Mouse (Mus musculus) heart, embryonic 11.5 days (tissue): ENCODE results near the gene Smyd2. TPM values are rescaled to one million over a fixed set of nuclear protein-coding genes. Genes with fewer than 3 reads are reported as not detected.

ENCODE experiments used
- ATAC-seq: fragments of 200-750 bp; cut with Nextera tagmentation; replicated peaks from 2 replicates; pipeline ENCODE4 v1.8.0; 2017; ENCODE audit warnings: moderate library complexity; ENCODE audit not compliant: insufficient number of reproducible peaks, low FRiP score, low TSS enrichment
- H3K27ac ChIP-seq: fragments of 300-500 bp; sonication (generic); 2 replicates; pipeline ENCODE4 v1.5.1; 2014; ENCODE audit warnings: mild to moderate bottlenecking, low read depth, low read length
- H3K27me3 ChIP-seq: fragments of 300-500 bp; sonication (generic); 2 replicates; pipeline ENCODE4 v1.6.1; 2014; ENCODE audit warnings: mild to moderate bottlenecking, low read length, mixed read lengths; ENCODE audit not compliant: control insufficient read depth, insufficient read depth
- H3K36me3 ChIP-seq: fragments of 300-500 bp; sonication (generic); 2 replicates; pipeline ENCODE4 v1.6.1; 2014; ENCODE audit warnings: mild to moderate bottlenecking, low read length, moderate library complexity, mixed read lengths; ENCODE audit not compliant: control insufficient read depth, insufficient read depth
- H3K4me1 ChIP-seq: fragments of 300-500 bp; sonication (generic); 2 replicates; pipeline ENCODE4 v1.6.1; 2014; ENCODE audit warnings: low read length; ENCODE audit not compliant: control insufficient read depth, insufficient read depth
- H3K4me2 ChIP-seq: fragments of 300-500 bp; sonication (generic); 2 replicates; pipeline ENCODE4 v1.6.1; 2014; ENCODE audit warnings: mild to moderate bottlenecking, moderate library complexity
- H3K4me3 ChIP-seq: fragments of 300-500 bp; sonication (generic); 2 replicates; pipeline ENCODE4 v1.5.1; 2014; ENCODE audit warnings: low read depth, low read length
- H3K9ac ChIP-seq: fragments of 300-500 bp; sonication (generic); 2 replicates; pipeline ENCODE4 v1.6.1; 2014; ENCODE audit warnings: mild to moderate bottlenecking, low read depth, low read length, moderate library complexity
- H3K9me3 ChIP-seq: fragments of 300-500 bp; sonication (generic); replicated peaks from 2 replicates; pipeline ENCODE4 v1.6.1; 2016; ENCODE audit warnings: low read length; ENCODE audit not compliant: control insufficient read depth
- WGBS: fragments of 180-500 bp; shearing (Covaris S2); extraction: QIAGEN DNeasy Blood & Tissue Kit; methylation state at CpG from one replicate; pipeline ENCODE4 v1.1.7; 2014; ENCODE audit not compliant: insufficient replicate concordance; 5-methylcytosine and 5-hydroxymethylcytosine counted together
- polyA plus RNA-seq: library from polyadenylated mRNA; unstranded; fragments of >200 nt; fragmentation: Nextera tagmentation; extraction: Ambion mirVana; gene quantifications from 2 replicates; pipeline ENCODE4 v1.2.1, GENCODE M21; 2014

Smyd2 gene
- polyA plus RNA-seq = 150 and 161 TPM in 2 replicates

DNA sequence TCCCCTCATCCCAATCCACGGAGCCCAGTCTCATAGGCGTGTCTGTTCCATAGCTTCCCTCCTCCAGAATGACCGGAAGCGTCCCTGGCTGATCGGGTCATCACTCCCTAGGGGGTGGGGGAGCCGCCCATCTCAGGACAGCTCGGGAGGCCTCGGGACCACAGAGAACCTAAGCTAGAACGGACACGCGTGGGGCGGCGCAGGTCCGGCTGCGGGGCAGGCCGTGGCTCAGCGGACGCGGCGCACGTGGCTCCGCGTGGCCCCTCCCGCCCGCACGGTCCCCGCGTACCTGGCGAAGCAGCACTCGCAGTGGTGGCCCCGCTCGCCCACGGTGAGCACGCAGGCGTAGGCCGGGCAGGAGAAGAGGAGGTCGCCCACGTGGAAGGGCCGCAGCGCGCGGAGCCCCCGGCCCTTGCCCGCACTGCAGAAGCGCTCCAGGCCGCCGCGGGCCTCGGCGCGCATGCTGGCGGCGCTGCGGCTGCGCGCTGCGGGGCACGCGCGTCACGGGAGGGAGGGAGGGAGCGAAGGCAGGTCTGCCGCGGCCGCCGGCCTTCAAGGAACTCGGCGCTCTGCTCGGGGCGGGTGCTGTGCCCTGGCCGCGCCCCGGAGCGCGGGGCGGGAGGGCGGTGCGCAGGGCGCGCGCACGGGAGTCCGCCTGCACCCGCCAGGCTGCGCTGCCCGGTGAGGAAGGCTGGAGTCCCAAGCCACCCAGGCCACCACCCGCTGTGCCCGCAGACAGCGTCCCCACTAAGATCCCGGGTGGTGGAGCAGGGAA, at the start of gene Smyd2:
Gene Smyd2, minus strand, starts transcription at position 546 of the 775 bp plus-strand sequence.
- H3K4me2 ChIP-seq = peak within 1 kb of the TSS; percentile 88
- peak within 1 kb of the TSS; percentile 90 for H3K27ac ChIP-seq
- peak; percentile 86 for ATAC-seq
- no peaks in the 10 kb centered on the region for H3K27me3 ChIP-seq
- H3K4me3 ChIP-seq = peak within 1 kb of the TSS; percentile 77
- no peaks in the 10 kb centered on the region for H3K36me3 ChIP-seq
- peaks cover 58% of the 10 kb centered on the region for H3K4me1 ChIP-seq
- H3K9ac ChIP-seq = peak within 1 kb of the TSS; percentile 94
- no peaks in the 10 kb centered on the region for H3K9me3 ChIP-seq
- WGBS = under 1% methylated on average over 59 of the region's 90 CpGs

DNA sequence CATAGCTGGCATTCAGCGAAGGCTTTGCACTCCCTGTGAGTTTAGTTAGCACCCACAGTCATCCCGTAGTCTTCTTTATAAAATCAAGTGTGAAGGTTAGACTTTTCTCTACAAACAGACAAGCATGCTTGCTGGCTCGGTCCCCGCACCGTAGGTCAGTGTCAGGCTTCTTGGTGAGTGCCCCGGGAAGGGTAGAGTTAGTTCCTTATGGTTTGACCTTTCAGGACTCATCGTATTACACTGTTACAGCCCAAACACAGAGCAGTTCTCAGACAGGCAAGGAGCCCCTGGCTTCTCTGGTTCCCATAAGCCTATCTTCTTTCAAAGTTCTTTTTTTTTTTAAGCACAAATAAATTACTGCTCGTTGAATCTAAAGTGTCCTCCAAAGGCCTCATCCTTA, 48.2 kb upstream of the Smyd2 start:
- Histone ChIP-seq H3K36me3 (no peaks in the 10 kb centered on the region), H3K9me3 (no peaks in the 10 kb centered on the region), H3K9ac (no peak overlapping the region), H3K4me1 (0 out of 2 replicates have a peak, but pooled peaks cover 3% of the 10 kb centered on the region), H3K4me3 (no peak overlapping the region), H3K27me3 (no peaks in the 10 kb centered on the region), H3K27ac (no peak overlapping the region), H3K4me2 (no peak overlapping the region)
- 79% methylated on average over 8 of the region's 8 CpGs for WGBS
- ATAC-seq = no peak

- Histone ChIP-seq H3K27ac (no peak overlapping the region), H3K9me3 (no peaks in the 10 kb centered on the region), H3K9ac (no peak overlapping the region), H3K4me1 (0 out of 2 replicates have a peak, but pooled peaks cover 3% of the 10 kb centered on the region), H3K27me3 (no peaks in the 10 kb centered on the region), H3K4me2 (no peak overlapping the region), H3K36me3 (no peaks in the 10 kb centered on the region), H3K4me3 (no peak overlapping the region)
- ATAC-seq = no peak
- 44% methylated on average over 4 of the region's 4 CpGs for WGBS
Measured at GRCm38 (mm10) chr1:189968027-189968426, 45.9 kb upstream of the Smyd2 start.

- 35% methylated on average over 5 of the region's 5 CpGs for WGBS
- peak overlapping the region; percentile 70 for H3K27ac ChIP-seq
- no peaks in the 10 kb centered on the region for H3K9me3 ChIP-seq
Measured at GRCm38 (mm10) chr1:189960481-189960880, 38.3 kb upstream of the Smyd2 start.

DNA sequence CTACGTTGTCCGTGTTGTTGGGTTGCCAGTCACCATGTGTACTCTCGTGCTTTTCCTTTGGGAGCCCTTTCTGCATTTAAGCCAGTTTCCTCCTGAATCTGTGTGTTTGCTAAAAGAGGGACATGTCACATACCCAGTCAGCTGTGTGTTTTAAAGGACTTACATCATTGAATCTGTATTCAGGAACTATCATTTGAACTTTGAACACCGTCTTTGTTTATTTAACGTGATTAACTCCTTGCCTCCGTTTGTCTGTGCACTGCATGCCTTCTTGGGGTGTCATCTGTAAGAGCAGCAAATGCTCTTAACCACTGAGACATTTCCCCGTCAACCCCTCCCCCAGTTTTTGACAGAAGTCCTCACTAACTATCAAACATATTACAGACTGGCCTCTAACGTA, 37.6 kb upstream of the Smyd2 start:
- Histone ChIP-seq H3K4me3 (no peak overlapping the region), H3K27ac (no peak overlapping the region; the same call in 1 of the 2 replicates), H3K4me1 (peaks cover 11% of the 10 kb centered on the region), H3K9me3 (no peaks in the 10 kb centered on the region), H3K9ac (no peak overlapping the region), H3K4me2 (no peak overlapping the region), H3K36me3 (no peaks in the 10 kb centered on the region), H3K27me3 (no peaks in the 10 kb centered on the region; the same call in 1 of the 2 replicates)
- no peak for ATAC-seq
- WGBS = 74% methylated on average over 8 of the region's 8 CpGs

More at GRCm38 (mm10) chr1:189960481-189960880, 38.3 kb upstream of the Smyd2 start:
- peak; percentile 52; the same call in 1 of the 2 replicates for ATAC-seq
- H3K4me1 ChIP-seq = peaks cover 11% of the 10 kb centered on the region
- H3K36me3 ChIP-seq = no peaks in the 10 kb centered on the region
- no peaks in the 10 kb centered on the region; the same call in 1 of the 2 replicates for H3K27me3 ChIP-seq
- no peak overlapping the region for H3K4me3 ChIP-seq
- no peak overlapping the region for H3K9ac ChIP-seq
- no peak overlapping the region for H3K4me2 ChIP-seq

DNA sequence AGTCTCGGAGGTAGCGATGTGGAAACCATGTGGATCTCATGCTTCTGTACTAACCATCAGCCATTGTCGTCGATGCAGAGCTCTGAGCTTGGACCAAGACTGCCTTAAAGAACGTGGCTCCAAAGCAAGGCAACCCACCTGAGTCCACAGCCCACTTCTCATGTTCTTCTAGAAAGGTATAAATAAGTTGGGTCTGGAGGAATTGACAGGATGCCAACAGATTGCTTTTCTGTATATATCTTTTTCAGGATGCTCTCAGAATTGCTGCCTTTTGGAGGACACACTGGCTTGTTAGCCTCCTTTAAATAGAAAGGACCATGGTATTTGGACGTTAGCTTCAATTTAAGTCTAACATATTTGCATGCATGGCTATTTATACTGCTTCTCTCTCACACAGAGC, 29.7 kb upstream of the Smyd2 start:
- no peaks in the 10 kb centered on the region for H3K4me1 ChIP-seq
- H3K9me3 ChIP-seq = no peaks in the 10 kb centered on the region
- H3K36me3 ChIP-seq = no peaks in the 10 kb centered on the region
- no peak for ATAC-seq
- H3K27ac ChIP-seq = no peak overlapping the region
- 74% methylated on average over 6 of the region's 6 CpGs for WGBS
- no peaks in the 10 kb centered on the region for H3K27me3 ChIP-seq
- H3K4me3 ChIP-seq = no peak overlapping the region
- H3K4me2 ChIP-seq = no peak overlapping the region
- no peak overlapping the region for H3K9ac ChIP-seq

- no peaks in the 10 kb centered on the region for H3K36me3 ChIP-seq
- H3K4me1 ChIP-seq = no peaks in the 10 kb centered on the region
- H3K9me3 ChIP-seq = no peaks in the 10 kb centered on the region
- no peak overlapping the region for H3K27ac ChIP-seq
- H3K27me3 ChIP-seq = no peaks in the 10 kb centered on the region
- H3K4me2 ChIP-seq = no peak overlapping the region
- H3K9ac ChIP-seq = no peak overlapping the region
- H3K4me3 ChIP-seq = no peak overlapping the region
- WGBS = 77% methylated on average over 8 of the region's 8 CpGs
- no peak for ATAC-seq
Measured at GRCm38 (mm10) chr1:189947411-189947810, 25.2 kb upstream of the Smyd2 start.

GRCm38 (mm10) chr1:189946126-189946525, 24.0 kb upstream of the Smyd2 start:
- Histone ChIP-seq H3K27me3 (no peaks in the 10 kb centered on the region), H3K4me2 (no peak overlapping the region), H3K36me3 (no peaks in the 10 kb centered on the region), H3K9me3 (no peaks in the 10 kb centered on the region), H3K4me3 (no peak overlapping the region), H3K4me1 (no peaks in the 10 kb centered on the region), H3K27ac (no peak overlapping the region), H3K9ac (no peak overlapping the region)
- no peak for ATAC-seq
- WGBS = 74% methylated on average over 8 of the region's 8 CpGs

DNA sequence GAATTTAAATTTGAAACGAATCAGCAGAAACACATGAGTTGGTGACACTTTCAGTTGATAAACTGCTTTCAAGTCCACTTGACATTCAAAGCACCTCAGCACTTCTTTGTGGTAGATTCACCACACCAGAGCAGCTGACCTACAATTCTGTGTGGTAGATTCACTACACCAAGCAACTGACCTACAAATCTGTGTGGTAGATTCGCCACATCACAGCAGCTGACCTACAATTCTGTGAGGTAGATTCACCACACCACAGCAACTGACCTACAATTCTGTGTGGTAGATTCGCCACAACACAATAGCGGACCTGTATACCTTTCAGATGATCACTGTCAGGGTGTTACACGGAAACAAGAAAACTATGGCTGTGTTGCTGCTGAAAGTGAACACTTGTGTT, 19.6 kb upstream of the Smyd2 start:
- H3K36me3 ChIP-seq = no peaks in the 10 kb centered on the region
- H3K4me3 ChIP-seq = no peak overlapping the region
- no peak for ATAC-seq
- H3K27ac ChIP-seq = no peak overlapping the region
- 81% methylated on average over 5 of the region's 5 CpGs for WGBS
- H3K9ac ChIP-seq = no peak overlapping the region
- H3K27me3 ChIP-seq = no peaks in the 10 kb centered on the region
- no peak overlapping the region for H3K4me2 ChIP-seq
- no peaks in the 10 kb centered on the region for H3K4me1 ChIP-seq
- H3K9me3 ChIP-seq = no peaks in the 10 kb centered on the region
